Mouse (Mus musculus) midbrain, embryonic 16.5 days (tissue): Measurements from ENCODE around the gene Gm20422. TPM values are rescaled to one million over a fixed set of nuclear protein-coding genes. Genes with fewer than 3 reads are reported as not detected.

Experiments used
- ATAC-seq: fragments of 200-750 bp; cut with Nextera tagmentation; 2 replicates; pipeline ENCODE4 v1.8.0; 2017; ENCODE audit warnings: moderate TSS enrichment
- H3K27ac ChIP-seq: fragments of 300-500 bp; sonication (generic); 2 replicates; pipeline ENCODE4 v1.5.1; 2014; ENCODE audit warnings: mild to moderate bottlenecking, low read length, mixed read lengths
- H3K27me3 ChIP-seq: fragments of 300-500 bp; sonication (generic); 2 replicates; pipeline ENCODE4 v1.6.1; 2014; ENCODE audit warnings: low read depth, low read length, mixed read lengths; ENCODE audit not compliant: control insufficient read depth, insufficient read depth
- H3K36me3 ChIP-seq: fragments of 300-500 bp; sonication (generic); 2 replicates; pipeline ENCODE4 v1.6.1; 2014; ENCODE audit warnings: mild to moderate bottlenecking, low read length, moderate library complexity, mixed read lengths; ENCODE audit not compliant: control insufficient read depth, insufficient read depth
- H3K4me1 ChIP-seq: fragments of 300-500 bp; sonication (generic); 2 replicates; pipeline ENCODE4 v1.6.1; 2014; ENCODE audit warnings: mild to moderate bottlenecking, low read length, mixed read lengths; ENCODE audit not compliant: control insufficient read depth, insufficient read depth
- H3K4me2 ChIP-seq: fragments of 300-500 bp; sonication (generic); 2 replicates; pipeline ENCODE4 v1.6.1; 2014; ENCODE audit warnings: mild to moderate bottlenecking, low read length, mixed read lengths
- H3K4me3 ChIP-seq: fragments of 300-500 bp; sonication (generic); 2 replicates; pipeline ENCODE4 v1.5.1; 2014; ENCODE audit warnings: low read depth, mild to moderate bottlenecking, low read length, moderate library complexity, mixed read lengths
- H3K9ac ChIP-seq: fragments of 300-500 bp; sonication (generic); 2 replicates; pipeline ENCODE4 v1.6.1; 2014; ENCODE audit warnings: low read depth, low read length, mixed read lengths
- H3K9me3 ChIP-seq: fragments of 300-500 bp; sonication (generic); replicated peaks from 2 replicates; pipeline ENCODE4 v1.6.1; 2014; ENCODE audit warnings: mild to moderate bottlenecking, low read length, mixed read lengths; ENCODE audit not compliant: control insufficient read depth, poor library complexity, severe bottlenecking
- WGBS: fragments of 180-500 bp; shearing (Covaris S2); extraction: QIAGEN DNeasy Blood & Tissue Kit; methylation state at CpG from one replicate; pipeline ENCODE4 v1.1.7; 2014; 5-methylcytosine and 5-hydroxymethylcytosine counted together
- polyA plus RNA-seq: library from polyadenylated mRNA; unstranded; fragments of >200 nt; fragmentation: Nextera tagmentation; extraction: Ambion mirVana; gene quantifications from 2 replicates; pipeline ENCODE4 v1.2.1, GENCODE M21; 2015

The Gm20422 gene
- polyA plus RNA-seq, 1 experiment from 2014 or later = 0.31 TPM

DNA sequence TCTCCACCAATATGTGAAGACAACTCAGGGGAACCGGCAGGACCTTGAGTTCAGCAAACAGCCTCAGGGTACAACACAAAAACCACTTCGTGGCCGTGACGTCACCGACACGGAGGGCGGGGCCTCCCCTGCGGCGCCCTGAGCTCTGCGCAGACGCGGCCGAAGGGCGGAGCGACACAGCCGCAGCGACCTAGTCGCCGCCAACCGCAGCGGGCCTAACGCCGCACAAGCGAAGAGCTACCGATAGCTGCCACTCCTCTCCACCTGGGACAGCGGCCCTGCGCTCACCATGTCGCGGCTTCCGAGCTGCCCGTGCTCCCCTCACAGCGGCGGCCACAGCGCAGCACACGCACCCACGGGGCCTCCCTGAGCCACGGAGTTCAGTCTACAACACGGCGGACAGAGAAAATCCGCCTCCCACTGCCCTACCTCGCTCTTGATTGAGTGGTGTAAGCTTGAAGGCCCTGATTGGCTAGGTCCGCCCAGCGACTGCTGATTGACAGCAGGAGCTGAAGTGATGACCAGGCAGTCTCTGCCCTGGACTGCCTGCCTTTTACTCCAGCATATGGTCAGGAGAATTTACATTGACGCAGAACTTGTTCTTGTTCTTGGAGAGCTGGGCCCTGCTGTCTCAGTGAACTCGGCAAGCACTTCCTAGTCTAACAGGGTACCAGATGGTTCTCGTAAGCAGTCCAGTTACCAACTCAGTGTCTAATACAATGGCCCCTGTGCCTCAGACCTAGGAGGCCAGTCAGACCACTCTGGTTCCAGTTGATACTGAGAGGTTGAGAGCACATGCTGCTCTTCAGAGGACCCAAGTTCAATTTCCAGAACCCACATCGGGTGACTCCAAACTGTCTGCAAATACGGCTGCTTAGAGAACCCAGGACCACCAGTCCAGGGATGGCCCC lies 24.9 kb downstream of the Gm20422 start, which contains the start of gene Zfp963:
Zfp963 (minus strand) TSS at position 427 of the 911 bp plus-strand sequence.
- H3K4me2 ChIP-seq = peak within 1 kb of the TSS; percentile 53
- peaks cover 16% of the 10 kb centered on the region for H3K4me1 ChIP-seq
- peak within 1 kb of the TSS; percentile 99 for H3K27ac ChIP-seq
- ATAC-seq = peak; percentile 99
- H3K27me3 ChIP-seq = no peaks in the 10 kb centered on the region
- H3K36me3 ChIP-seq = no peaks in the 10 kb centered on the region; the same call in 1 of the 2 replicates
- H3K9me3 ChIP-seq = no peaks in the 10 kb centered on the region
- WGBS = 2% methylated on average over 48 of the region's 48 CpGs
- H3K4me3 ChIP-seq = peak within 1 kb of the TSS; percentile 80
- H3K9ac ChIP-seq = peak within 1 kb of the TSS; percentile 95

DNA sequence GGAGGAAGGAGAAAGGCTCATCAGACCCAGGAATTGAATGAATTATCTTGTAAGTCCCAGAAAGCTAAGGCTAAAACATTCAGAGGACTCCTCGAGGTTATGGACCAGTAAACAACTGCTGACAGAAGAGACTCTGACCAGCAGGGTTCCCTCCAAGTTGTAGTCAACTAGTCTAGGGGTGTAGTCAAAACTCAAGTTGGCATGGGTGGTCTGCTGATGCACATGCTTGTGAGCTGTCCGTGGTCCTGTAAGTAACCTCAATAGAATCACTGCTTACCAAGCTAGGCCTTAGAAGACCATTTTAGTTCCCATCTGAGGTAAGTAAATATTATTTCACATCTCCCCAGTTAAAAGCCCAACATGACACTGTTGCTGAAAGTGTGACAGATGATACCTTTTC lies 33.5 kb downstream of the Gm20422 start:
- no peak for ATAC-seq
- Histone ChIP-seq H3K4me3 (no peak overlapping the region), H3K27me3 (no peaks in the 10 kb centered on the region), H3K9ac (no peak overlapping the region), H3K9me3 (no peaks in the 10 kb centered on the region), H3K27ac (no peak overlapping the region), H3K4me2 (no peak overlapping the region), H3K36me3 (peaks cover 4% of the 10 kb centered on the region), H3K4me1 (no peaks in the 10 kb centered on the region)
- 84% methylated on average over 2 of the region's 2 CpGs for WGBS

DNA sequence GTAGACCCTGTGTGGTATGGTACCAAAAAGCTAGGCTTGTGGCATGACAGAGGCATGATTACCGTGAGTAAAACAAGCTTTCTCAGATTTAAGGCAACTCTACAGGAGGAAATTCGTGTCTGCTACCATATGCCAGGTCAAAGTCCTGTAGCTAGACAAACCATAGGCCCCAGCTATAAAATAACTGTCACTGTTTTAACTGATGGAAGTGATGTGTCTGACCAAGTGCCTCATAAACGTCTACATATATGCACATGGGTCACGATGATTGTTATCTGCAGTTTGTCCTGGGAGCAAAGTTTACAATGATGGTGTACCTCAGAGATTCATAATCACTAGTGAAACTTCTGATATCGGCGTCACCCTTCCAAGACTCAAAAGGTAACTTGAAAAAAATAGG lies 33.9 kb downstream of the Gm20422 start:
- Histone ChIP-seq H3K27me3 (no peaks in the 10 kb centered on the region), H3K4me3 (no peak overlapping the region), H3K4me2 (no peak overlapping the region), H3K27ac (no peak overlapping the region), H3K9me3 (no peaks in the 10 kb centered on the region), H3K9ac (no peak overlapping the region), H3K4me1 (no peaks in the 10 kb centered on the region), H3K36me3 (peaks cover 4% of the 10 kb centered on the region)
- 89% methylated on average over 6 of the region's 6 CpGs for WGBS
- no peak for ATAC-seq

DNA sequence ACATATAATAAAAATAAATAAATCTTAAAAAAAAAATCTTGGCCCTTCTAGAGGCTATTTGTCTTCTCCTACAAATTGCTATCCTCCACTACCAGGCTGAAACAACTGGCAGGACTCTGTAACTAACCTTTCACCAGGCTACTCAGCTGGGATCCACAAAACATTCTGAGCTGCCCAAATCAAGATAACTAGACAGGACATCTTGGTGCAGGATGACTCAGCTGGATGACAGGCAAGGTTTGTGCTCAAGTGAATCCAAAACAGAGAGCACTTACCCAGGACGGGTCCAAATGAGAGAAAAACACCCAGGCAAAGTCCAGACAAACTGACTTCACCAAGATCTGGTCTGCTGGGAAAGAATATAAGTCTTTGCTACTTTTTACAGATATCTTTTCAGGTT lies 39.2 kb downstream of the Gm20422 start:
- Histone ChIP-seq H3K4me3 (no peak overlapping the region), H3K9me3 (0 out of 2 replicates have a peak, but pooled peaks cover 5% of the 10 kb centered on the region), H3K36me3 (no peaks in the 10 kb centered on the region), H3K4me2 (no peak overlapping the region), H3K9ac (no peak overlapping the region), H3K4me1 (no peaks in the 10 kb centered on the region), H3K27me3 (no peaks in the 10 kb centered on the region), H3K27ac (no peak overlapping the region)
- no peak for ATAC-seq
- WGBS = 92% methylated on average over 1 of the region's 1 CpGs

DNA sequence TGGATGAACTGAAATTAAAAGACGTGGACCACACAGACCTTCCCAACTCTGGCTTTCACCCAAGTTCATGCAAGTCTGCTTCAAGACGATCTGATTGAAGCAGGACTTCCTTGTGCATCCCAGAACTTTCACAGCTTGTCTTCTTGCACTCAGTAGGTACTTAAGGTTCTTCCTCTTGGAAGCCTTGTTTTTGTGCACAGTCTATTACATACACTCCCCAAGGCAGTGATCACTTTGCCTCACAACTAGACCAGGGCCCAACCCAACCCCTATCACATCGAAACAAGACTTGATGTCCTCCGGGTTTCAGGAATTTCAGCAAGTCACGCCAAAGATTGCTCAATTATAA lies 57.5 kb downstream of the Gm20422 start:
- no peaks in the 10 kb centered on the region for H3K27me3 ChIP-seq
- peak overlapping the region; percentile 64 for H3K4me2 ChIP-seq
- peaks cover 28% of the 10 kb centered on the region for H3K4me1 ChIP-seq
- H3K27ac ChIP-seq = peak overlapping the region; percentile 57; the same call in 1 of the 2 replicates
- no peaks in the 10 kb centered on the region for H3K9me3 ChIP-seq
- peak; percentile 33; the same call in 1 of the 2 replicates for ATAC-seq
- peak overlapping the region; percentile 66 for H3K4me3 ChIP-seq
- WGBS = 43% methylated on average over 5 of the region's 5 CpGs
- no peak overlapping the region for H3K9ac ChIP-seq
- no peaks in the 10 kb centered on the region for H3K36me3 ChIP-seq

DNA sequence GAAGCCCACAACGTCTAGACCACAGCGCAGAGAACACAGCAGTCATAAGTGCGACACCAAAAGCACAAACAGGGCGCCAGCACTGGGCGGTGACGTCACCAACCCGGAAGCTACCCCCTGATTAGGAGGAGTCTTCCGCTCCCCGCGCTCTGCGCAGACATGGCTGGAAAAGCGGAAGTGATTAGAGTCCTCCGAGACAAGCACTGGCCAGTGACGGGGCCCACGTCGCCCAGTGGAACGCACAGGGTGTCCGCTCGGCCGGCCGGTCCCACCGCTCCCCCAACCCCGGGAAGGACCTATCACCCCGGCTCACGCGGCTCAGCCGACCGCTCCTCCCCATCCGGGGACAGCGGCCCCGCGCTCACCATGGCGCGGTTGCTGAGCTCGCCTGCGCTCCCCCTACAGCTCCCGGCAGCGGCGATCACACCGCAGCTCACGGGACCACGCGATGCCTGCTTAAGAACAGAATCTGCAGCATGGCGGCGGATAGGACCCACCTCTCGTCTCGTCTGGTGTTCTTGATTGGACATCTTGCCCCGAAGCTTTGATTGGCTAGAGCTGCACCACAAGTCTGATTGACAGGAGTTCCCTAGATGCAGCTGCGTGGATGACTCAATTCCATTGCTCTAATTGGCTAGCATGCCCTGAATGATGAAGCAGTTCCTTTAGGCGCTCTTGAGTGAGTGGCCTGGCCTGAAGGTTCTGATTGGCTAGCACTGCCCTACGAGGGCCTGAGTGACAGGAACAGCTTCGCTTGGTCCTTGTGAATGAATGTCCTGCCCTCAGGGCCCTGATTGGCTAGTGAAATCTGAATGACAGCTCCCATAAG lies 58.1 kb downstream of the Gm20422 start:
- Histone ChIP-seq H3K4me3 (peak overlapping the region; percentile 66), H3K4me1 (peaks cover 28% of the 10 kb centered on the region), H3K9me3 (no peaks in the 10 kb centered on the region), H3K27ac (peak overlapping the region; percentile 96), H3K4me2 (peak overlapping the region; percentile 64), H3K36me3 (no peaks in the 10 kb centered on the region), H3K27me3 (no peaks in the 10 kb centered on the region), H3K9ac (peak overlapping the region; percentile 84)
- WGBS = under 1% methylated on average over 52 of the region's 52 CpGs
- peak; percentile 99 for ATAC-seq

DNA sequence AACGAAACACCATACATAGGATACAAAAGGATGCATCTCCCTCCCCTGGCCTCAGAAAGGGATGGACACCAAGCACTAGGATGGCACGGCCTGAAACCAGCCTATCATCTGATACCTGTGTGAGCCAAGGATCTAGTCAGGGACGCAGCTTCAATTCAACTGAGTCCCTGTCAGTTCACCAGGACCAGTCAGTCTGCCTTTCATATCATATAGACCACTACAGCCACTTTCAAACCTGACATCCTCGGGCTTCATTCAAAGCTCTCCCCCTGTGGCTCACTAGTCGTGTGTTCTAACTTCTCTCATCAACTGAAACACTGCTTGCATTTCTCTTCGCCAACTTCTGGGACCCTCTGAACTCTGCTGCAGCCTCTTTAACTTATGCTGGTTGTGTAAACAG lies 59.3 kb downstream of the Gm20422 start:
- H3K27ac ChIP-seq = no peak overlapping the region
- no peaks in the 10 kb centered on the region for H3K9me3 ChIP-seq
- H3K36me3 ChIP-seq = no peaks in the 10 kb centered on the region
- H3K9ac ChIP-seq = peak overlapping the region; percentile 5
- H3K4me1 ChIP-seq = peaks cover 28% of the 10 kb centered on the region
- no peak for ATAC-seq
- WGBS = 82% methylated on average over 6 of the region's 6 CpGs
- no peaks in the 10 kb centered on the region for H3K27me3 ChIP-seq
- peak overlapping the region; percentile 40 for H3K4me2 ChIP-seq
- peak overlapping the region; percentile 6 for H3K4me3 ChIP-seq

DNA sequence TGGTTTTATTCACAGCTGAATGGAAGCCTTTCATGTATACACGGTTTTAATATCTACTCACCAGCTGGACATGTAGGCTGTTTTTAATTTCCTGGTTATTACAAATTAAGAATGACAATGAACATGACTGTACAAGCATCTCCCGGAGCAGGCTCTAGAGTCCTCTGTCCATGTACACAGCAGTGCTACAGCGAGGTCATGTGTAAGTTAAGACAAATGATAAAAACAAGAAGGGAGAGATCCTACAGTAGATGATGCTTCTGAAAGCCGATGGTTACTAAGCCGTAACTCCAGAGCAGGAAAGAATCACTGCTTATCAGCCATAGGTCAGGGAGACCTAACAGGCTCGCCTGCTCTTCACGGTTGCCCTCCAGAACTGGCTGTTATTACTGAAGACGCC lies 61.2 kb downstream of the Gm20422 start:
- Histone ChIP-seq H3K4me2 (no peak overlapping the region), H3K27ac (no peak overlapping the region), H3K4me3 (no peak overlapping the region), H3K4me1 (peaks cover 28% of the 10 kb centered on the region), H3K36me3 (peaks cover 4% of the 10 kb centered on the region), H3K9ac (no peak overlapping the region), H3K9me3 (no peaks in the 10 kb centered on the region), H3K27me3 (no peaks in the 10 kb centered on the region)
- 94% methylated on average over 8 of the region's 8 CpGs for WGBS
- no peak for ATAC-seq
